Mouse (Mus musculus): ENCODE measurements at regions not wholly inside any gene's neighbourhood (a gene's known extent, or its start where the extent isn't known, plus 50 kb on each side); places are given as distances from the start of the nearest gene placed in this dataset.
"Not testable (repeated sequence)": the region's sequence is repeated elsewhere in the genome, so short reads cannot be mapped to it uniquely, and the experiment has no call there.

- intact Hi-C loops (cut with DNase I): no loop called here
- peak; percentile 35 to 59 for DNase-seq (ENCODE audit: low spot score in 2 of 2)
Observed at GRCm38 (mm10) chr17:69563165-69563564, 124.0 kb downstream of the Akain1 start.

GRCm38 (mm10) chr17:69571070-69571669, 132.0 kb downstream of the Akain1 start:
- intact Hi-C loops (cut with DNase I): not testable (repeated sequence)

GRCm38 (mm10) chr17:69590553-69590952, 151.4 kb downstream of the Akain1 start:
- intact Hi-C loops (cut with DNase I): no loop called here
- no peak for DNase-seq (ENCODE audit: low spot score in 2 of 2)

More at GRCm38 (mm10) chr17:69571070-69571669, 132.0 kb downstream of the Akain1 start:
- not testable (repeated sequence) for DNase-seq (ENCODE audit: low spot score in 2 of 2)

GRCm38 (mm10) chr17:69597773-69598295, 158.7 kb downstream of the Akain1 start:
- intact Hi-C loops (cut with DNase I): no loop called here
- no peak for DNase-seq (ENCODE audit: low spot score in 2 of 2)

GRCm38 (mm10) chr17:69598461-69598860, 159.3 kb downstream of the Akain1 start:
- no peak for DNase-seq (ENCODE audit: low spot score in 2 of 2)

GRCm38 (mm10) chr17:69603596-69603995, 164.5 kb downstream of the Akain1 start:
- intact Hi-C loops (cut with DNase I): loop anchor here (5.0 to 10.0 kb wide), 2 partner anchors 364 to 741 kb away; partner anchors contain the start of gene Dlgap1

More at GRCm38 (mm10) chr17:69598461-69598860, 159.3 kb downstream of the Akain1 start:
- intact Hi-C loops (cut with DNase I): no loop called here

GRCm38 (mm10) chr17:69604698-69605097, 165.6 kb downstream of the Akain1 start:
- peak; percentile 32 to 51 for DNase-seq (ENCODE audit: low spot score in 2 of 2)
- intact Hi-C loops (cut with DNase I): loop anchor here (5.0 to 10.0 kb wide), 2 partner anchors 363 to 740 kb away; partner anchors contain the start of gene Dlgap1

More at GRCm38 (mm10) chr17:69603596-69603995, 164.5 kb downstream of the Akain1 start:
- no peak for DNase-seq (ENCODE audit: low spot score in 2 of 2)

GRCm38 (mm10) chr17:69605458-69605857, 166.3 kb downstream of the Akain1 start:
- intact Hi-C loops (cut with DNase I): loop anchor here (10.0 kb wide), 1 partner anchor 739 kb away; no protein-coding TSS in a partner anchor
- DNase-seq (ENCODE audit: low spot score in 2 of 2): no peak

GRCm38 (mm10) chr17:69631411-69631810, 192.3 kb downstream of the Akain1 start:
- no peak for DNase-seq (ENCODE audit: low spot score in 2 of 2)
- intact Hi-C loops (cut with DNase I): no loop called here

- intact Hi-C loops (cut with DNase I); DNase-seq (ENCODE audit: low spot score in 2 of 2): not testable (repeated sequence)
Observed at GRCm38 (mm10) chr17:69650496-69650895, 211.4 kb downstream of the Akain1 start.

- intact Hi-C loops (cut with DNase I): no loop called here
- no peak for DNase-seq (ENCODE audit: low spot score in 2 of 2)
Observed at GRCm38 (mm10) chr17:69654586-69654985, 215.5 kb downstream of the Akain1 start.

GRCm38 (mm10) chr17:69672530-69672929, 233.4 kb downstream of the Akain1 start:
- intact Hi-C loops (cut with DNase I): no loop called here
- peak; percentile 43 to 50 for DNase-seq (ENCODE audit: low spot score in 2 of 2)

- intact Hi-C loops (cut with DNase I): loop anchor here (5.0 kb wide), 1 partner anchor 89 kb away; no protein-coding TSS in a partner anchor
- peak in 1 of 2 experiments; percentile 28 for DNase-seq (ENCODE audit: low spot score in 2 of 2)
Observed at GRCm38 (mm10) chr17:69683091-69683490, 244.0 kb downstream of the Akain1 start.

GRCm38 (mm10) chr17:69685625-69686257, 246.6 kb downstream of the Akain1 start:
- no peak for DNase-seq (ENCODE audit: low spot score in 2 of 2)
- intact Hi-C loops (cut with DNase I): no loop called here

- intact Hi-C loops (cut with DNase I): no loop called here
- no peak for DNase-seq (ENCODE audit: low spot score in 2 of 2)
Observed at GRCm38 (mm10) chr17:69686383-69686782, 247.3 kb downstream of the Akain1 start.

GRCm38 (mm10) chr17:69695341-69695740, 256.2 kb downstream of the Akain1 start:
- intact Hi-C loops (cut with DNase I): no loop called here
- DNase-seq (ENCODE audit: low spot score in 2 of 2): peak in 1 of 2 experiments; percentile 31

- intact Hi-C loops (cut with DNase I): no loop called here
- no peak for DNase-seq (ENCODE audit: low spot score in 2 of 2)
Observed at GRCm38 (mm10) chr17:69727325-69727724, 241.5 kb upstream of the Dlgap1 start.

GRCm38 (mm10) chr17:69732981-69733380, 235.9 kb upstream of the Dlgap1 start:
- DNase-seq (ENCODE audit: low spot score in 2 of 2): no peak
- intact Hi-C loops (cut with DNase I): no loop called here

- DNase-seq (ENCODE audit: low spot score in 2 of 2): no peak
- intact Hi-C loops (cut with DNase I): no loop called here
Observed at GRCm38 (mm10) chr17:69736379-69737096, 232.3 kb upstream of the Dlgap1 start.

GRCm38 (mm10) chr17:69769002-69769421, 199.9 kb upstream of the Dlgap1 start:
- DNase-seq (ENCODE audit: low spot score in 2 of 2): peak; percentile 58 to 66
- intact Hi-C loops (cut with DNase I): no loop called here
